Mouse (Mus musculus) B cell, adult 2 months (primary cell): ENCODE measurements around the gene Adam17.

Experiments
- DNase-seq, 2 experiments: peaks; one replicate each; pipeline ENCODE4 v3.0.0; 2022

Gene Adam17

DNA sequence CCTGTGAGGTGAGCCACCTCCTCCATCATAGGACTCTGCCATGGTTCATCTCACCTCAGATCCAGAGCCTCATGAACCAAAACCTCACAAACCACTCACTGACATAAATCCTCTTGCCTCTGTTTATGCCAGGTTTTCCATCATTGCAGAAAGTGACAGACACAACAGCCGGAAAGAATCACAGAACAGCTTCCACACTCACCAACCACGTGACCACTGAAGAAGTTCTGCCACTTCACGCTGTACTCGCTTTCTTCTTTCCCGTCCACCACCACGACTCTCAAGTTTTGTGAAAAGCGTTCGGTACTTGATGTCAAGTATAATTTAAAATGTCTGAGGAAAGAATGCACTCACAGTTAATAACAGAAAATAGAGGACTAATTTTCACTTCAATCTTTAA lies 19.8 kb downstream of the Adam17 start:
- no peak for DNase-seq

DNA sequence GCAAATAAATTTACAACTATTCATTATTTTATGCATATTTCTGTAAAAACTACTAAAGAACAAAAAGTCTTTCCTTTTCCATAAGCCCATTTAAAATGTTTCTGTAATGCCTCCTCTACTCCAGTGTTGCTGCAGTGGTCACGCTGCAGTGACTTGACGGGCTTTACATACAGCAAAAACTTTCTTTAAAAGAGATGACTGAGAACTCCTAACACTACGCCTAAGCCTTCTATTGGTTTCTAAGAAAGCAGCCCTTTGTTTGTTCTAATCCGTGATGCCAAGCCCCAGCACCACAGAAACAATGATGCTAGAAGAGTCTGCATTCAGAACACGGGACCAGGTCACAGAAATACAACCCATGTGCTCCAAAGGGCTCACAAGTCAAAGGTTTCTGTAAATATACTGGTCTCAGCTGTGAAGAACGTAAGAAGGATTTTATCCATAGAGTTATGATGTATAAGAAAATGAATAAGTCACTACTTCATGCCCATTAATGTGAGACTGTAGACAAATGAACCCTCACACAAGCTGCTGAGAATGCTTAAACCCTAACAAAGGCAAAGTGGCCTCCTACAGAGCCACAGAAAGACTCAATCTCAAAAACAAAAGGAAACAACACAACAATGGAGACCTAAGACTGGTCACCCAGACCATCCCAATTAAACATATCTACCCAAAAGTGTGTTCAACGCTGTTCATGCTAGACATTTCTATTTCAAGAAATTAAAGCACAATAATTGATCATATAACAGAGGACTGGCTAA lies 23.1 kb downstream of the Adam17 start:
- DNase-seq: no peak

DNA sequence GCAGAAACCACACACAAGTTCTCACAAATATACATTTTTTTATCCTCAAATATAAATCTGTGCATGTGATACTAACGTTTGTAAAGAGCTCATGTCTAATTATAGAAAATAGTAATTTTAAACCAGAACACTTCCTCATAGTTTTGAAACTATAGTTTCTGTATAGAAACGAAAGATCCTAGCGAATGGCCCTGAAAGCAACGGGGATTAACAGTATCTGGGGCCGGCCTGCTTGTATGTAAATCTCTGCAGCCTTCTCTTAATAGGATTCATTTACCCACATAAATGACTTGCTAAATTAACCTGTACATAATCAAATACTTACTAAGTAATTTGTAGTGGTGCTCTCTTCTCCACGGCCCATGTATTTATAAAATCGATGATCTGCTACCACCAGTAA lies 26.5 kb downstream of the Adam17 start:
- DNase-seq: no peak

DNA sequence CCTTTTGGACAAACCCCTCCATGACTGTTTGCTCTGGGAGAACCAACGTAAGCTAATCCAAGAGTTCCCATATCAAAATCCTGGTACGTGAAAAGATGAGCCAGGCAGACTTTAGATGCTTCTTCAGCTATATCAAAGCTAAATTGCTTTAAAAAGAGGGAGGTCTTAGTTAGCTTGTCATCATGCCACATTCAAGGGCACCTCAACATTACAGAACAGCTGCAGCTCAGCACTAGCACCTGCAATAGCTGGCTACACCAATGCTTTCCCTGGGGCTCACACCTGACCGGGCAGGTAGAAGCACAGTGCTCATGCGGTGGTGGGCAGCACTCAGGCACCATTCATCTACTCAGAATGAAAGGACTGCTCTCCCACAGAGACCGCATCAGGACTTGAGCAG lies 32.8 kb downstream of the Adam17 start:
- no peak for DNase-seq

DNA sequence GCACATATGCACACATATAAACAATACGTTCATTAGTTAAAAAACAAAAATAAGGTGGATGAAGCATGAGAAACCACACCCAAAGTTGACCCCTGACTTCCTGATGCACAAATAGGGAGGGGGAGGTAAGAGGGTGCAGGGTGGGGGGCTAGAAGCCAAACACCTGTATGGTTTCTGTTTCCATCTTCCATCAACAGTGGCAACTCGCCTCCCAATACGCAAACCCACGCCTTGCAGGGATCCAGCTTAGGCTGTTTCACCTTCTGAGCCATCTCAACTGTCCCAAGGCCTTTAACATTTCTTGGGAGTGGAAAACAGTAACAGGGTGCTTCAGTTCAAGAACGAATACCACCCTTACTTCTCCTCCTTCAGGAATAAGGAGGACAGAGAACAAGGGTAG lies 36.3 kb downstream of the Adam17 start:
- no peak for DNase-seq

DNA sequence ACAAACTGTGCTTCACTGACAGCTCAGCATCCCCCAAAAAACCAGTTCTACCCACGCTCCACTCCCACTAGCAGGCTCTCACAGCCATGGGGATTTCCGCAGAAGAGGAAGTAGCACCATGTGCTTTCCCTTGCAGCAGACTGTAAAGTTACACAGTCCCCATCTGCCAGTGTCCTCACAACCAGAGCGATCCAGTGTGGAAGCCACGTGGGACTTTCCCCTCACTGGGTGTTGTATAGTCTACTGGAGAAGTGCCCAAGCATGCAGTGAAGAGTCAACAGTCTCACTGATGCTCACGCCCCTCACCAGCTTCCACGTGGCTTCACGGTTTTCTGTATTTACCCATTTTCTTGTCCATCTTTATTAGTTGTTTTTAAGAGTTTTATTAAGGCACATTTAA lies 37.6 kb downstream of the Adam17 start:
- DNase-seq: peak; percentile 77 to 85

GRCm38 (mm10) chr12:21333766-21334165 lies 39.7 kb downstream of the Adam17 start:
- DNase-seq: no peak

GRCm38 (mm10) chr12:21333021-21333420 lies 40.4 kb downstream of the Adam17 start:
- no peak for DNase-seq

DNA sequence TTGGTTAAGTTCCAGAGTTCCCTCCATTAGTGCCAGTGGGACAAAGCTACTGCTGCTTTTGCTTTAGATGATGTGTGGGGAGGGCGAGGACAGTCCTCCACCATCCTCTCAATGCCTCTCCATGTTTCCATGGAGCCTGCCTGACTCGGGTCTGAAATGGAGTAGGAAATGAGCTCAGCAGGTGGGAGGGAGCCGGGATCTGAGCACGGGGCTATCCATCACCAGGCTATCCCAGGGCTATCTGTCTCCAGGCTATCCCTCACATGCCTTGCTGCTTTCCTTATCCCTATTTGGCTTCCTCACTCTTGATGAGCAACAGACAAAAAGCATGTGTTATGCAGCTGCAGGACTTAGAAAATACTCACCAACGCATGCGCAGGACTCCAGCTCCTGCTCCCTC lies 41.7 kb downstream of the Adam17 start:
- DNase-seq: no peak

DNA sequence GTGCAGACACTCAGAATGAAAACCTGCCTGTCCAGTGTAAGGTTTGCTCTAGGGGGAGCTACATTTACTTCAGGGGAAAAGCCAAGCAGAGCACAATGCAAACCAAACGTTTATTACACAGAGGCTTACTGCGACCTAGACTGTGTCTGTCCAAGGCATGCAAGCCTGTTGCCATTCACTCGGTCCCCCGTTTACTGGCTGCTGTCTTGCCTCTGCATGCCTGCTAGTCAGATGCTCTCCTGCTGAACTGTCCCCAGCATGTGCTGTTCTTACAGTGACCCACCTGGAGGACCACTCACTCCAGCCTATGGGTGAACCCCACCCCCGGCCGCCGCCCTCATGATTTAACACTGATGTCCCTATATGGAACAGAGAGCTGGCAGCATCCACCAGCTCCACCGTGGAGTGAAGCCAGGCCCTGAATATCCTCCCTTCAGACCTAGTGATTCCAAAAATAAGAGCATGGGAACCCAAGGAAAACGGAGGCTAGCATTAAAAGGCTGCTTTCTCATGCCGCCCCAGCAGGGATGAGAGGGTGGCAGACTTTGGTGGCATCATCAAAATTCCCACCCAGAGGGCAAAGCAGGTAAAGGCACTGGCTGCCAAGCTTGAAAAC lies 42.4 kb downstream of the Adam17 start:
- no peak for DNase-seq

GRCm38 (mm10) chr12:21329661-21330400 lies 43.6 kb downstream of the Adam17 start:
- DNase-seq: no peak

DNA sequence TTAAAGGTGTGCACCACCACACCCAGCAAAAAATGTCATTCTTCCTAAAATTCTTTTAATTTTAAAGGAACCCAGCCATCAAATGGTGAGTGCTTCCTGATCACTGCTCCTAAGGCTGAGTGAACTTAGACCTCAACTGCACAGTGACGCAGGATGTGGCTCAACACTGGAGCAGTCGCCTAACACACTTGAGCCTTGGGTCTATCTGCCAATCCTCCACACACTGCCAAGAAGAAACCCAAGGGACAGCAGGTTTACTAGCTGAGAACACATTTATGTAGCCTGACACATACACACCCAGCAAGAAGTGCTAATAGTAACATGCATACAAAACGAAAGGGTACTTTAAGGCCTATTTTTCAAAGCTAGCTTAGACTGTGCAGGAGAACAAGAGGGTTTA lies 47.1 kb downstream of the Adam17 start:
- no peak for DNase-seq

DNA sequence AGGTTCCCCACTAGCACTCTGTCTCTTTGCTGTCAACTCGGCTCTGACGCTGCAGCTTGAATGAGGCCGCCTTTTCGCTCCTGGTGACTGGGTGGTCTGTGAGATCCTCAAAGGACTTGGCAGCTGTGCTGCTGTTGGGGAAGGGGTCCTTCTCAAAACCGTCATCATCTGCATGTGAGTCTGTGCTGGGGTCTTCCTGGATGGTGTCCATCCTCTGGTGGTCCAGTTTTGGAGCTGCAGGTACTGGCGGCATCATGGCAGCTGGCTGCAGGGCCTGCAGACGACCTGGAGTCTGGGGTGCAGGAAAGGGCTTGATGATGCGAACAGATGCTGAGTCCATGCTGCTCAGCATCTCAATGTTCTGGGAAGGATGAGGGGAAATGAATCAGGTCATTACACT lies 48.2 kb downstream of the Adam17 start:
- no peak for DNase-seq

- DNase-seq: no peak
These were observed 49.3 kb downstream of the Adam17 start for GRCm38 (mm10) chr12:21324101-21324500.

- DNase-seq: no peak
These were observed 50.6 kb downstream of the Adam17 start for GRCm38 (mm10) chr12:21322856-21323255.

DNA sequence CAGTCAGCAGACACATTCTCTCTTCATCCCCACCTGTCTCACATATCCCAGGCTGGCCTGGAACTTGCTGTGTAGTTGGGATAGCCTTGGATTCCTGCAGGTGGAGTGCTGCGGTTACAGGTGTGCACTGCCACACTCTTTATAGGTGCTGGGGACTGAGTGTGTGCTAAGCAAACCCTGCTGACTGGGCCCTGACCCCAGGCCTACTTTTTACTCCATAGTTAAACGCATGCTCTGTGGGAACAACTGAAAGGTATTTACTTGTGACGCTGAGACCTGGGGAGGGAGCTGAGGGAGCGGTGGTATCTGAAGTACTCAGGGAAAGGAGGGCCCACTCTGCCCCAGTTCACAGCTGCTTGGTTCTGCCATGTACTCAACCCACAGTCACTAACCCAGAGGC lies 51.1 kb downstream of the Adam17 start:
- DNase-seq: no peak

- DNase-seq: no peak
These were observed 52.3 kb downstream of the Adam17 start for GRCm38 (mm10) chr12:21321170-21321569.

GRCm38 (mm10) chr12:21320317-21320716 lies 53.1 kb downstream of the Adam17 start:
- DNase-seq: no peak

- DNase-seq: peak; percentile 88 to 90
These were observed 55.1 kb downstream of the Adam17 start for GRCm38 (mm10) chr12:21318143-21318895.

DNA sequence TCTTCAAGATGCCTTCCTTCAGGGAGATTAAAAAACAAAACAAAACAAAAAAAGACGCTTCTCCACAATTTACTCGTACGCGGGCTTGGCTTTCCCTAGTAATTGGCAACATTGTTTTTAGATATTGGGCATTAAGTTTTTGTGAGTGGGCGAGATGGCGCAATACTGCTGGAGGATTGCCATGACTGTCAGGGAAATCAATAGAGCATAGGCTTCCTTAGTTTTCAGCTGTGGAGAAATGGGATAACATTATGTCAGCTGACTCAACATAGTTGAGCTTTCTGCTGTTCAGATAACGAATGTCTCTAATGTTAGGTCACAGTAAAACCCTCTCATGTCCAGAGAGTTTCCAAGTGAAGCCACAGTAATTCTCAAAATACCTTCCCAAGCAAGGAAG lies 56.6 kb downstream of the Adam17 start:
- DNase-seq: no peak

DNA sequence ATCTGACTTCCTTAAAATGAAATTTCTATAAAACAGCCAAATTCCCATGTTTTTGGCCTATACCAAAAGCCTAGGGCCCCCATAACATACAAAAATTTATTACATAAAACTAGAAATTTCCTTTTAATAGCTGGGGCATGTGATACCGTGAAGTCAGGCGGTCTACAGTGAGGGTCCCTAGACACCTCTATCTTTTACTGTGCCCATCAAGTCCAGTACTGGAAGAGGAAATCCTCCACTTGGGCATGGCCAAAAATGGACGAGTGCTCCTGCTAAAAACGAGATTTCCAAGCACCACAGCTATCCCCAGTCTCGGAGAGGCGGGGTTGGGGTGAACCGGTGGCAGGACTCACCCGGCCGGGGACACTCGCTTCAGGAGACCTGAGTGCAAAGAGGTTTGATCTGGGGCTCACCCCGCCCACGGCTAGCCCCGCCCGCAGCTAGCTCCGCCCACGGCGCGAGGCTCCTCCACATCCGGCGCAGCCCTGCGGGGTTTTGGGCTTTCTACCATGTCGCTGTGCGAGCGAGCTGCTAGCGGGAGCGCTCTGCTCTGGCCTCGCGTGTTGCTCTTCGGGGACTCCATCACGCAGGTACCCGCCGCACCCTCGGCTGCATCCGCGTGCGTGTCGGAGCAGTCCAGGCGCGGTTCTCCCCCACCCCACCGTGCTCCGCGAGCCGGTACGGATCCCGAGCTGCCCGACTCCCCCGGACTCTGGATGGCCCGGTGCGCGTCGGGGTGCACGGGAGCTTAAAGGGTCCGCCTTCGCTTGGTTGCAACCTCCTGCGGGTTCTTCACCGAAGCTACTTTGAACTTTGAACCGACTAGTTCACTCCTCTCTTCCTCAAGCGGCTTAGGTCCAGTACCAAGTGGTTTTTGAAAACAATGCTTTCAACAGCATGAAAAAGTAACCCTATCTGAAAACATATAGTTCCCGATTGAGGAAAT lies 57.2 kb downstream of the Adam17 start, which contains the start of gene Iah1:
Iah1 (plus strand) TSS at position 467 of the 946 bp plus-strand sequence.
- peak; percentile 93 for DNase-seq

DNA sequence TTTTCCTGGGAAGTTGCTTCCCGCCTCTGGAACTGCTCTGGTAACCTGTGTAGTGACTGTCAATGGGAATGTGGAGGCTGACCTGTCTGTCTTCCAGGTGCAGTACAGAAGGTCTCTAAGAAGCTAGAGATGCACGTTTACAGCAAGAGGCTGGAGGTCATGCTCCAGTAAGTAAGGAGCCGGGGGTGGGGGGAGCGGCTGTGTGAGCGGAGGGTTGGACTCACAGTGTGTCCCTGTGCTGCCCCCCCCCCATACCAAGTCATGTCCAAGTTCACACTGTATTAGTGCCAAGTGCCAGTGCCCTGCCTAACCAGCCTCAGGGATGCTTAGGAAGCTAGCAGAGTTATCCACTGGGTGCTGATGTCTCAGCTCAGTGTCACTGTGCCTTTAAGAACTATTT lies 61.2 kb downstream of the Adam17 start:
- no peak for DNase-seq
